Mouse (Mus musculus): ENCODE results near the gene 1700037C18Rik. TPM values are rescaled to one million over a fixed set of nuclear protein-coding genes. Genes with fewer than 3 reads are reported as not detected.

Gene 1700037C18Rik
- polyA plus RNA-seq, 2 experiments: 1.4 to 2.4 TPM

DNA sequence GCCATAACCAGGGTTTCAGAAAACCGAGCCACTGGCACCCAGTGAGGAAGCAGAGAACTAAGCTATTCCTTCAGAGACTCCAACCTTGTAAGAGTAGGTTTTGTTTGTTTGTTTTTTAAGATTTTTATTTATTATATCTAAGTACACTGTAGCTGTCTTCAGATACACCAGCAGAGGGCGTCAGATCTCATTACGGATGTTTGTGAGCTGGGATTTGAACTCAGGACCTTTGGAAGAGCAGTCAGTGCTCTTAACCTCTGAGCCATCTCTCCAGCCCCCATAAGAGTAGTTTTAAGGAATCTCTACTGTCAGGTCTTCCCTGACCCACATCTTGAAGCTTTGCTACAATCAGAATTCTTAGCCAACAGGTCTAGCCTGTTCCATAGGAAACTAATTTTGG, 60.1 kb downstream of the 1700037C18Rik start:
- WGBS (ENCODE audit: insufficient replicate concordance): 67% methylated on average over 3 of the region's 3 CpGs

GRCm38 (mm10) chr16:3847871-3848270, 60.6 kb downstream of the 1700037C18Rik start:
- Histone ChIP-seq H3K9me3 (ENCODE audit: control insufficient read depth, low read length) (no peaks in the 10 kb centered on the region), H3K27me3 (ENCODE audit: control insufficient read depth, insufficient read depth, low read length) (no peaks in the 10 kb centered on the region), H3K4me3 (ENCODE audit: insufficient read depth in 1 of 2, low read depth in 2 of 2, low read length in 2 of 2) (peak overlapping the region in 1 of 2 experiments; percentile 78; a peak in 2 of 4 replicates), H3K27ac (no peak overlapping the region), H3K9ac (replicated peaks) (peak overlapping the region; percentile 79; the same call in 1 of the 2 replicates), H3K36me3 (replicated peaks; ENCODE audit: control insufficient read depth, insufficient read depth, low read depth) (no peaks in the 10 kb centered on the region), H3K4me2 (ENCODE audit: low read depth) (peak overlapping the region; percentile 85), H3K4me1 (replicated peaks; ENCODE audit: control insufficient read depth in 2 of 2, insufficient read depth in 2 of 2, low read length in 1 of 2) (peaks cover 5 to 6% of the 10 kb centered on the region in 2 experiments; a peak in 3 of 4 replicates)
- DNase-seq (ENCODE audit: low read depth in 3 of 3, low spot score in 3 of 3) (no peak), ATAC-seq (ENCODE audit: insufficient read depth) (no peak)
- WGBS (ENCODE audit: insufficient replicate concordance): 67% methylated on average over 4 of the region's 4 CpGs
- TF ChIP-seq CTCF (IDR thresholded peaks at IDR 0.05; ENCODE audit: low read depth) (no peak), EP300 (IDR thresholded peaks at IDR 0.05; ENCODE audit: low read depth) (no peak)

More for the DNA sequence above, 60.1 kb downstream of the 1700037C18Rik start:
- no peak for TF ChIP-seq EP300 (IDR thresholded peaks at IDR 0.05; ENCODE audit: low read depth)
- TF ChIP-seq CTCF (IDR thresholded peaks at IDR 0.05; ENCODE audit: low read depth): peak; percentile 48
- DNase-seq (ENCODE audit: low read depth in 3 of 3, low spot score in 3 of 3) (no peak), ATAC-seq (ENCODE audit: insufficient read depth) (no peak)
- H3K4me1 ChIP-seq (replicated peaks; ENCODE audit: control insufficient read depth in 2 of 2, insufficient read depth in 2 of 2, low read length in 1 of 2): peaks cover 5 to 6% of the 10 kb centered on the region in 2 experiments; a peak in 3 of 4 replicates
- no peaks in the 10 kb centered on the region for H3K9me3 ChIP-seq (ENCODE audit: control insufficient read depth, low read length)
- no peak overlapping the region for H3K27ac ChIP-seq
- H3K27me3 ChIP-seq (ENCODE audit: control insufficient read depth, insufficient read depth, low read length): no peaks in the 10 kb centered on the region
- no peaks in the 10 kb centered on the region for H3K36me3 ChIP-seq (replicated peaks; ENCODE audit: control insufficient read depth, insufficient read depth, low read depth)
- H3K4me3 ChIP-seq (ENCODE audit: insufficient read depth in 1 of 2, low read depth in 2 of 2, low read length in 2 of 2): no peak overlapping the region
- H3K4me2 ChIP-seq (ENCODE audit: low read depth): no peak overlapping the region
- H3K9ac ChIP-seq (replicated peaks): no peak overlapping the region

DNA sequence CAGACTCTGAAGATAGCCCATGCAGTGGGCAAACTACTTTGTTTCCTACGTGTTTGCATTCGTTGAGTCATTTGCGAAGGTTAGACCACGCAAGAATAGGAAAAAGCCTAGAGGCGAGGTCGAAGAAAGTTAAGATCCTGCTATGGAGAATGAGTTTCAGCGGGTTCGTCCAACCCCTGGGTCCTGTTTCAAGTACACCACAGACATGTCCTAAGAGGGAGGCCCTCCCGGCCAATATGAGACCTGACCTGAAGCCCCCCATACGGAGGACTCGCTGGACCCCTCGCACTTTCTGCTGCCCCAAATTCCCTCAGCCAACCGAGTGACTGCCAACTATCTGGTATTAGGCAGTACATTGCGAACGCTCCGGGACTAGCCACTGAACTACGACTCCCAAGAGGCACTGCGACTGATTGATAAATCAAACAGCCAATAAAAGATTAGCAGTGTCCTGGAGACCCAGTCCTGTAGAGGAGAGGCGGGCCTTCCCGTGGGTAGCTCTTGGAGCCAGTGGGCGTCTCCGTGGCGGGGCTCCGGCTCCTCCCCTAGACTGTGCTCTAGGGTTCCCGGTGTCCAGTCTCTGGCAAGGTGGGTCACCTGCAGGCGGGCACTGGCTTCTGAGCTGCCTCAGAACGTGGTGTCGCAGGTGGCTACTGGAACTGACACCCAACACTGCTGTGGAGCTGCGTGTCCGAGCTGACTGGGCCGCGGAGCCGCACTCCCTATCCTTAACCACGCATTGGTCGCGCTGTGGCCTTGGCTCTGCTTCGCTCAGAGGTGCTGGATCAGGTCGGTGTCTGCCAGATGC, 61.6 kb downstream of the 1700037C18Rik start, which contains the start of gene Zfp174:
Gene Zfp174, plus strand, starts transcription at position 558 of the 808 bp plus-strand sequence.
- 2% methylated on average over 38 of the region's 38 CpGs for whole genome bisulfite sequencing (ENCODE audit: insufficient replicate concordance)

More for the DNA sequence above, 61.6 kb downstream of the 1700037C18Rik start, which contains the start of gene Zfp174:
- Histone ChIP-seq H3K9me3 (ENCODE audit: control insufficient read depth, low read length) (no peaks in the 10 kb centered on the region), H3K4me1 (replicated peaks; ENCODE audit: control insufficient read depth in 2 of 2, insufficient read depth in 2 of 2, low read length in 1 of 2) (peaks cover 5 to 6% of the 10 kb centered on the region in 2 experiments; a peak in 3 of 4 replicates), H3K27me3 (ENCODE audit: control insufficient read depth, insufficient read depth, low read length) (no peaks in the 10 kb centered on the region), H3K9ac (replicated peaks) (peak within 1 kb of the TSS; percentile 79), H3K4me3 (ENCODE audit: insufficient read depth in 1 of 2, low read depth in 2 of 2, low read length in 2 of 2) (peak within 1 kb of the TSS; percentile 67 to 78), H3K4me2 (ENCODE audit: low read depth) (peak within 1 kb of the TSS; percentile 85), H3K36me3 (replicated peaks; ENCODE audit: control insufficient read depth, insufficient read depth, low read depth) (no peaks in the 10 kb centered on the region), H3K27ac (no peak within 1 kb of the TSS)
- peak; percentile 99 for ATAC-seq (ENCODE audit: insufficient read depth)
- DNase-seq (ENCODE audit: low read depth in 3 of 3, low spot score in 3 of 3): peak; percentile 92 to 94 (median 94)
- TF ChIP-seq CTCF (IDR thresholded peaks at IDR 0.05; ENCODE audit: low read depth) (peak; percentile 23; the same call in 1 of the 2 replicates), EP300 (IDR thresholded peaks at IDR 0.05; ENCODE audit: low read depth) (no peak)

Small RNA genes lying within 50 kb of the gene (microRNA-seq; reads per million reads assigned to microRNA genes)
- not detected for gene Gm23493

Other genes starting within 250 kb of the 1700037C18Rik start
- gene Mefv, start 190.6 kb downstream of the 1700037C18Rik start, polyA plus RNA-seq (2012; rRNA removed): 0.14 and 0.21 TPM in 2 replicates
- 0.27 TPM in 2 replicates for gene Mefv, start 190.6 kb downstream of the 1700037C18Rik start, polyA plus RNA-seq (2014; fragmentation: Nextera tagmentation; extraction: Ambion mirVana)
- 2.8 and 4.8 TPM in 2 replicates for gene Zfp263, start 164.6 kb downstream of the 1700037C18Rik start, polyA plus RNA-seq (2012; rRNA removed)
- gene Zfp263, start 164.6 kb downstream of the 1700037C18Rik start, polyA plus RNA-seq (2014; fragmentation: Nextera tagmentation; extraction: Ambion mirVana): 4.5 and 6.8 TPM in 2 replicates
- gene Olfr15, start 77.8 kb downstream of the 1700037C18Rik start, polyA plus RNA-seq (2012; rRNA removed): not detected in 2 replicates
- gene Olfr15, start 77.8 kb downstream of the 1700037C18Rik start, polyA plus RNA-seq (2014; fragmentation: Nextera tagmentation; extraction: Ambion mirVana): not detected in 2 replicates
- gene Zfp174, start 61.4 kb downstream of the 1700037C18Rik start, polyA plus RNA-seq (2012; rRNA removed): 0.34 and 0.35 TPM in 2 replicates
- gene Zfp174, start 61.4 kb downstream of the 1700037C18Rik start, polyA plus RNA-seq (2014; fragmentation: Nextera tagmentation; extraction: Ambion mirVana): 0.22 and 0.27 TPM in 2 replicates
- gene Naa60, start 36.3 kb downstream of the 1700037C18Rik start, polyA plus RNA-seq (2012; rRNA removed): 14.9 and 15.5 TPM in 2 replicates
- 19.3 and 20.4 TPM in 2 replicates for gene Naa60, start 36.3 kb downstream of the 1700037C18Rik start, polyA plus RNA-seq (2014; fragmentation: Nextera tagmentation; extraction: Ambion mirVana)
- 1.6 and 2.0 TPM in 2 replicates for gene Zfp597, start 24.1 kb downstream of the 1700037C18Rik start, polyA plus RNA-seq (2012; rRNA removed)
- 1.4 and 2.0 TPM in 2 replicates for gene Zfp597, start 24.1 kb downstream of the 1700037C18Rik start, polyA plus RNA-seq (2014; fragmentation: Nextera tagmentation; extraction: Ambion mirVana)
- 0.17 and 0.26 TPM in 2 replicates for gene Gm20695, start 24.0 kb downstream of the 1700037C18Rik start, polyA plus RNA-seq (2012; rRNA removed)
- 0.46 and 0.75 TPM in 2 replicates for gene Gm20695, start 24.0 kb downstream of the 1700037C18Rik start, polyA plus RNA-seq (2014; fragmentation: Nextera tagmentation; extraction: Ambion mirVana)
- 2.5 and 5.6 TPM in 2 replicates for gene Cluap1, start 112 bp upstream of the 1700037C18Rik start, polyA plus RNA-seq (2012; rRNA removed)
- gene Cluap1, start 112 bp upstream of the 1700037C18Rik start, polyA plus RNA-seq (2014; fragmentation: Nextera tagmentation; extraction: Ambion mirVana): 8.4 and 9.2 TPM in 2 replicates
- 0.32 and 0.33 TPM in 2 replicates for gene Nlrc3, start 67.9 kb upstream of the 1700037C18Rik start, polyA plus RNA-seq (2012; rRNA removed)
- gene Nlrc3, start 67.9 kb upstream of the 1700037C18Rik start, polyA plus RNA-seq (2014; fragmentation: Nextera tagmentation; extraction: Ambion mirVana): 0.05 and 0.09 TPM in 2 replicates
- 13.1 and 15.0 TPM in 2 replicates for gene Slx4, start 95.1 kb upstream of the 1700037C18Rik start, polyA plus RNA-seq (2012; rRNA removed)
- gene Slx4, start 95.1 kb upstream of the 1700037C18Rik start, polyA plus RNA-seq (2014; fragmentation: Nextera tagmentation; extraction: Ambion mirVana): 7.6 and 11.1 TPM in 2 replicates
- gene Dnase1, start 128.3 kb upstream of the 1700037C18Rik start, polyA plus RNA-seq (2012; rRNA removed): not detected in 2 replicates
- gene Dnase1, start 128.3 kb upstream of the 1700037C18Rik start, polyA plus RNA-seq (2014; fragmentation: Nextera tagmentation; extraction: Ambion mirVana): 0.76 and 0.86 TPM in 2 replicates
- 55.3 and 65.9 TPM in 2 replicates for gene Trap1, start 169.1 kb upstream of the 1700037C18Rik start, polyA plus RNA-seq (2012; rRNA removed)
- gene Trap1, start 169.1 kb upstream of the 1700037C18Rik start, polyA plus RNA-seq (2014; fragmentation: Nextera tagmentation; extraction: Ambion mirVana): 78.5 and 87.4 TPM in 2 replicates

Measured in liver, embryonic 14.5 days (tissue).